Mouse (Mus musculus): ENCODE results near the gene Pigm. TPM values are rescaled to one million over a fixed set of nuclear protein-coding genes. Genes with fewer than 3 reads are reported as not detected.

The Pigm gene
- total RNA-seq, 2 experiments from 2014 or later: 9.8 to 10.5 TPM

Other genes starting within 250 kb of the Pigm start
- gene Pex19, start 249.8 kb upstream of the Pigm start, total RNA-seq (2021): 100 to 1,000 TPM; 105 to 108 TPM
- 100 to 1,000 TPM; 101 to 109 TPM for gene Dcaf8, start 228.5 kb upstream of the Pigm start, total RNA-seq (2021)
- 100 to 1,000 TPM; 377 to 379 TPM for gene Pea15a, start 169.7 kb upstream of the Pigm start, total RNA-seq (2021)
- gene Casq1, start 156.7 kb upstream of the Pigm start, total RNA-seq (2021): under 1 TPM in 1 of 2 experiments, not detected in 1; 0.55 TPM
- gene Atp1a4, start 118.1 kb upstream of the Pigm start, total RNA-seq (2021): not detected
- 100 to 1,000 TPM; 231 to 244 TPM for gene Igsf8, start 114.9 kb upstream of the Pigm start, total RNA-seq (2021)
- gene Atp1a2, start 78.5 kb upstream of the Pigm start, total RNA-seq (2021): 100 to 1,000 TPM; 571 to 592 TPM
- 100 to 1,000 TPM; 119 to 130 TPM for gene Kcnj9, start 47.2 kb upstream of the Pigm start, total RNA-seq (2021)
- 10 to 100 TPM; 79.5 to 84.5 TPM for gene Kcnj10, start 35.3 kb upstream of the Pigm start, total RNA-seq (2021)
- under 1 TPM; 0.53 to 0.93 TPM for gene Slamf9, start 98.8 kb downstream of the Pigm start, total RNA-seq (2021)
- gene Igsf9, start 105.2 kb downstream of the Pigm start, total RNA-seq (2021): 10 to 100 TPM; 10.9 to 15.2 TPM
- 10 to 100 TPM; 12.3 to 15.1 TPM for gene Tagln2, start 123.5 kb downstream of the Pigm start, total RNA-seq (2021)
- gene Cfap45, start 144.3 kb downstream of the Pigm start, total RNA-seq (2021): 1 to 10 TPM; 3.6 to 3.7 TPM
- under 1 TPM in 1 of 2 experiments, not detected in 1; 0.95 TPM for gene Vsig8, start 179.4 kb downstream of the Pigm start, total RNA-seq (2021)
- gene Slamf8, start 214.0 kb downstream of the Pigm start, total RNA-seq (2021): not detected
- gene Fcrl6, start 226.0 kb downstream of the Pigm start, total RNA-seq (2021): not detected

All from left cerebral cortex, postnatal 14 days (tissue).